ENCODE assay signal across 16 mouse cellular contexts in the genomic region with DNA sequence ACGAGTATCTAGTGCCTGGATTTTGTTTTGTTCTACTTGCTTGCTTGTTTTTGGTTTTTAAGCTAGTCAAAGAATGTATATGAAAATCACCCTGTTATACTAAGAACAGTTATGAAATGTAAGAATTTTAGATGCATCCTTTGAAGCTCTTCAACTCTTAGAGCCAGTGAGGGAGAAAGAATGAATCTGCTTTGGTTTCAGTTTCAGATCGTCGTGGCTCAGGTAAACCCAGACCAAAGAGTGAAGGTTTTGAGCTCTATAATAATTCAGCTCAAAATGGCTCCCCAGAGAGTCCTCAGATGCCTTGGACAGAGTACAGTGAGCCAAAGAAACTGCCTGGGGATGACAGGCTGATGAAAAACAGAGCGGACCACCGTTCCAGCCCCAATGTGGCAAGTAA.
"Had no signal": no experiment of that assay in that cellular context is flagged by ENCODE, and none has a peak within 500 bp of the region (broad histone marks: within the 10 kb centered on the region; RNA-seq: fewer than 3 reads in every experiment).

No protein-coding gene starts in this region.

- H3K36me3 ChIP-seq: liver, embryonic 13.5 days had no signal

- H3K4me3 ChIP-seq: limb, embryonic 10.5 days; liver, embryonic 13.5 days; lung, embryonic 15.5 days; megakaryocyte, embryonic 14.5 days; midbrain, embryonic 12.5 days; neural tube, embryonic 13.5 days; stomach, embryonic 15.5 days had no signal

- H3K9ac ChIP-seq: liver, embryonic 13.5 days; liver, postnatal 0 days; lung, embryonic 15.5 days; midbrain, embryonic 12.5 days; neural tube, embryonic 13.5 days; stomach, embryonic 15.5 days had no signal

- H3K4me2 ChIP-seq: liver, embryonic 13.5 days; lung, embryonic 15.5 days; midbrain, embryonic 12.5 days; neural tube, embryonic 13.5 days; stomach, embryonic 15.5 days had no signal

- ATAC-seq: liver, postnatal 0 days; midbrain, embryonic 16.5 days had no signal

- DNase-seq: kidney, postnatal 10 days; liver, embryonic 13.5 days; liver, postnatal 0 days; lung, postnatal 14 days; retina, postnatal 1 day; right cerebral cortex, postnatal 14 days; thymus, adult 2 months; thymus, postnatal 25 days had no signal

- H3K27me3 ChIP-seq: liver, embryonic 13.5 days; lung, embryonic 15.5 days; megakaryocyte, embryonic 14.5 days; midbrain, embryonic 12.5 days; neural tube, embryonic 13.5 days; stomach, embryonic 15.5 days had no signal

- H3K4me1 ChIP-seq: limb, embryonic 10.5 days; liver, embryonic 13.5 days; lung, embryonic 15.5 days; megakaryocyte, embryonic 14.5 days; midbrain, embryonic 12.5 days; neural tube, embryonic 13.5 days; stomach, embryonic 15.5 days had no signal

- H3K9me3 ChIP-seq: limb, embryonic 10.5 days; liver, embryonic 13.5 days; lung, embryonic 15.5 days; megakaryocyte, embryonic 14.5 days; midbrain, embryonic 12.5 days; neural tube, embryonic 13.5 days; stomach, embryonic 15.5 days had no signal

- H3K27ac ChIP-seq: limb, embryonic 10.5 days; liver, embryonic 13.5 days; lung, embryonic 15.5 days; macrophage; midbrain, embryonic 12.5 days; neural tube, embryonic 13.5 days; stomach, embryonic 15.5 days had no signal
